Mouse (Mus musculus) forebrain, embryonic 12.5 days (tissue): ENCODE measurements around the gene Apom. TPM values are rescaled to one million over a fixed set of nuclear protein-coding genes. Genes with fewer than 3 reads are reported as not detected.
A peak's percentile ranks its signal among the peaks of the same experiment; 100 is the strongest.

Source experiments
- ATAC-seq: fragments of 200-750 bp; cut with Nextera tagmentation; 2 replicates; pipeline ENCODE4 v1.8.0; 2017; ENCODE audit warnings: moderate TSS enrichment; ENCODE audit not compliant: low FRiP score
- H3K27ac ChIP-seq: fragments of 300-500 bp; sonication (generic); 2 replicates; pipeline ENCODE4 v1.5.1; 2016; ENCODE audit warnings: mild to moderate bottlenecking
- H3K27me3 ChIP-seq: fragments of 300-500 bp; sonication (generic); 2 replicates; pipeline ENCODE4 v1.6.1; 2016; ENCODE audit warnings: mild to moderate bottlenecking
- H3K36me3 ChIP-seq: fragments of 300-500 bp; sonication (generic); replicated peaks from 2 replicates; pipeline ENCODE4 v1.6.1; 2016; ENCODE audit warnings: mild to moderate bottlenecking
- H3K4me1 ChIP-seq: fragments of 300-500 bp; sonication (generic); 2 replicates; pipeline ENCODE4 v1.6.1; 2016
- H3K4me2 ChIP-seq: fragments of 300-500 bp; sonication (generic); 2 replicates; pipeline ENCODE4 v1.6.1; 2016; ENCODE audit warnings: mild to moderate bottlenecking, moderate library complexity
- H3K4me3 ChIP-seq: fragments of 300-500 bp; sonication (generic); replicated peaks from 2 replicates; pipeline ENCODE4 v1.5.1; 2016; ENCODE audit warnings: mild to moderate bottlenecking
- H3K9ac ChIP-seq: fragments of 300-500 bp; sonication (generic); 2 replicates; pipeline ENCODE4 v1.6.1; 2016; ENCODE audit warnings: mild to moderate bottlenecking
- H3K9me3 ChIP-seq: fragments of 300-500 bp; sonication (generic); 2 replicates; pipeline ENCODE4 v1.6.1; 2016
- WGBS: fragments of 180-500 bp; shearing (Covaris S2); methylation state at CpG from one replicate; pipeline ENCODE4 v1.1.7; 2016; 5-methylcytosine and 5-hydroxymethylcytosine counted together
- polyA plus RNA-seq: library from polyadenylated mRNA; unstranded; fragments of >200 nt; fragmentation: Nextera tagmentation; extraction: Ambion mirVana; gene quantifications from 2 replicates; pipeline ENCODE4 v1.2.1, GENCODE M21; 2016

Gene Apom
- polyA plus RNA-seq, 1 experiment from 2014 or later: 0.63 TPM

GRCm38 (mm10) chr17:35156461-35157200 lies 24.8 kb upstream of the Apom start:
- H3K9me3 ChIP-seq: no peaks in the 10 kb centered on the region
- H3K4me1 ChIP-seq: peaks cover 2% of the 10 kb centered on the region; the same call in 1 of the 2 replicates
- H3K27ac ChIP-seq: no peak overlapping the region
- no peak for ATAC-seq
- 93% methylated on average over 33 of the region's 33 CpGs for WGBS
- no peak overlapping the region for H3K9ac ChIP-seq
- H3K4me3 ChIP-seq: no peak overlapping the region
- H3K27me3 ChIP-seq: no peaks in the 10 kb centered on the region
- no peak overlapping the region for H3K4me2 ChIP-seq
- H3K36me3 ChIP-seq: peaks cover 100% of the 10 kb centered on the region

GRCm38 (mm10) chr17:35155451-35155850 lies 23.6 kb upstream of the Apom start:
- Histone ChIP-seq H3K9ac (no peak overlapping the region), H3K9me3 (no peaks in the 10 kb centered on the region), H3K27me3 (no peaks in the 10 kb centered on the region), H3K4me1 (no peaks in the 10 kb centered on the region), H3K4me3 (no peak overlapping the region), H3K4me2 (no peak overlapping the region), H3K36me3 (peaks cover 99% of the 10 kb centered on the region), H3K27ac (no peak overlapping the region)
- WGBS: 94% methylated on average over 12 of the region's 12 CpGs
- no peak for ATAC-seq

- H3K4me1 ChIP-seq: no peaks in the 10 kb centered on the region
- no peak overlapping the region for H3K4me2 ChIP-seq
- no peak for ATAC-seq
- no peak overlapping the region for H3K4me3 ChIP-seq
- H3K9me3 ChIP-seq: no peaks in the 10 kb centered on the region
- no peak overlapping the region for H3K9ac ChIP-seq
- H3K36me3 ChIP-seq: peaks cover 99% of the 10 kb centered on the region
- no peak overlapping the region for H3K27ac ChIP-seq
- 88% methylated on average over 7 of the region's 7 CpGs for WGBS
- H3K27me3 ChIP-seq: no peaks in the 10 kb centered on the region
These were observed 22.8 kb upstream of the Apom start for GRCm38 (mm10) chr17:35154616-35155015.

- H3K27me3 ChIP-seq: no peaks in the 10 kb centered on the region
- no peaks in the 10 kb centered on the region for H3K9me3 ChIP-seq
- no peak overlapping the region for H3K27ac ChIP-seq
- 82% methylated on average over 4 of the region's 4 CpGs for WGBS
- no peak overlapping the region for H3K4me2 ChIP-seq
- H3K36me3 ChIP-seq: peaks cover 99% of the 10 kb centered on the region
- H3K4me1 ChIP-seq: no peaks in the 10 kb centered on the region
- no peak overlapping the region for H3K4me3 ChIP-seq
- ATAC-seq: no peak
- no peak overlapping the region for H3K9ac ChIP-seq
These were observed 22.1 kb upstream of the Apom start for GRCm38 (mm10) chr17:35153931-35154330.

GRCm38 (mm10) chr17:35153077-35153476 lies 21.2 kb upstream of the Apom start:
- Histone ChIP-seq H3K27me3 (no peaks in the 10 kb centered on the region), H3K4me3 (no peak overlapping the region), H3K9ac (no peak overlapping the region), H3K4me2 (no peak overlapping the region), H3K27ac (no peak overlapping the region), H3K9me3 (no peaks in the 10 kb centered on the region), H3K4me1 (no peaks in the 10 kb centered on the region), H3K36me3 (peaks cover 99% of the 10 kb centered on the region)
- 90% methylated on average over 9 of the region's 9 CpGs for WGBS
- ATAC-seq: no peak

GRCm38 (mm10) chr17:35152121-35152520 lies 20.3 kb upstream of the Apom start:
- H3K9me3 ChIP-seq: no peaks in the 10 kb centered on the region
- ATAC-seq: no peak
- H3K9ac ChIP-seq: no peak overlapping the region
- no peaks in the 10 kb centered on the region for H3K4me1 ChIP-seq
- H3K27me3 ChIP-seq: no peaks in the 10 kb centered on the region
- peaks cover 97% of the 10 kb centered on the region for H3K36me3 ChIP-seq
- WGBS: 97% methylated on average over 4 of the region's 4 CpGs
- H3K27ac ChIP-seq: no peak overlapping the region
- no peak overlapping the region for H3K4me2 ChIP-seq
- no peak overlapping the region for H3K4me3 ChIP-seq

- Histone ChIP-seq H3K9ac (no peak overlapping the region), H3K4me3 (no peak overlapping the region), H3K9me3 (peaks cover 4% of the 10 kb centered on the region; the same call in 1 of the 2 replicates), H3K27ac (no peak overlapping the region), H3K27me3 (no peaks in the 10 kb centered on the region), H3K4me2 (no peak overlapping the region), H3K36me3 (peaks cover 97% of the 10 kb centered on the region), H3K4me1 (no peaks in the 10 kb centered on the region)
- WGBS: 71% methylated on average over 5 of the region's 5 CpGs
- ATAC-seq: no peak
These were observed 16.2 kb upstream of the Apom start for GRCm38 (mm10) chr17:35147922-35148639.

- WGBS: 58% methylated on average over 3 of the region's 3 CpGs
- no peak overlapping the region for H3K27ac ChIP-seq
- H3K27me3 ChIP-seq: no peaks in the 10 kb centered on the region
- H3K9ac ChIP-seq: no peak overlapping the region
- H3K36me3 ChIP-seq: peaks cover 97% of the 10 kb centered on the region
- no peak for ATAC-seq
- peaks cover 4% of the 10 kb centered on the region; the same call in 1 of the 2 replicates for H3K9me3 ChIP-seq
- H3K4me1 ChIP-seq: no peaks in the 10 kb centered on the region
- H3K4me3 ChIP-seq: no peak overlapping the region
- no peak overlapping the region for H3K4me2 ChIP-seq
These were observed 15.5 kb upstream of the Apom start for GRCm38 (mm10) chr17:35147348-35147747.

GRCm38 (mm10) chr17:35146139-35146538 lies 14.3 kb upstream of the Apom start:
- no peak overlapping the region for H3K9ac ChIP-seq
- no peak overlapping the region for H3K4me3 ChIP-seq
- 91% methylated on average over 5 of the region's 5 CpGs for WGBS
- no peaks in the 10 kb centered on the region for H3K4me1 ChIP-seq
- H3K27ac ChIP-seq: 0 out of 2 replicates have a peak overlapping the region, but pooled peaks have one; percentile 56
- peaks cover 4% of the 10 kb centered on the region; the same call in 1 of the 2 replicates for H3K9me3 ChIP-seq
- ATAC-seq: no peak
- H3K27me3 ChIP-seq: no peaks in the 10 kb centered on the region
- H3K4me2 ChIP-seq: no peak overlapping the region
- H3K36me3 ChIP-seq: peaks cover 97% of the 10 kb centered on the region

- H3K27ac ChIP-seq: no peak overlapping the region
- H3K36me3 ChIP-seq: peaks cover 89% of the 10 kb centered on the region
- H3K4me3 ChIP-seq: no peak overlapping the region
- peaks cover 15% of the 10 kb centered on the region for H3K4me1 ChIP-seq
- H3K4me2 ChIP-seq: no peak overlapping the region
- H3K27me3 ChIP-seq: no peaks in the 10 kb centered on the region
- ATAC-seq: no peak
- H3K9ac ChIP-seq: no peak overlapping the region
- 92% methylated on average over 6 of the region's 6 CpGs for WGBS
- peaks cover 4% of the 10 kb centered on the region; the same call in 1 of the 2 replicates for H3K9me3 ChIP-seq
These were observed 10.1 kb upstream of the Apom start for GRCm38 (mm10) chr17:35141971-35142370.

- 81% methylated on average over 16 of the region's 16 CpGs for WGBS
- ATAC-seq: no peak
- H3K9me3 ChIP-seq: peaks cover 4% of the 10 kb centered on the region; the same call in 1 of the 2 replicates
- H3K9ac ChIP-seq: 0 out of 2 replicates have a peak overlapping the region, but pooled peaks have one; percentile 36
- H3K36me3 ChIP-seq: peaks cover 75% of the 10 kb centered on the region
- no peaks in the 10 kb centered on the region for H3K27me3 ChIP-seq
- no peak overlapping the region for H3K4me2 ChIP-seq
- peaks cover 24% of the 10 kb centered on the region for H3K4me1 ChIP-seq
- no peak overlapping the region for H3K4me3 ChIP-seq
- no peak overlapping the region for H3K27ac ChIP-seq
These were observed 8.7 kb upstream of the Apom start for GRCm38 (mm10) chr17:35140490-35140996.

- Histone ChIP-seq H3K9me3 (peaks cover 4% of the 10 kb centered on the region; the same call in 1 of the 2 replicates), H3K36me3 (peaks cover 62% of the 10 kb centered on the region), H3K4me1 (peaks cover 26% of the 10 kb centered on the region), H3K27ac (no peak overlapping the region), H3K27me3 (no peaks in the 10 kb centered on the region), H3K4me3 (no peak overlapping the region), H3K9ac (no peak overlapping the region), H3K4me2 (no peak overlapping the region)
- ATAC-seq: no peak
- WGBS: 95% methylated on average over 3 of the region's 3 CpGs
These were observed 7.4 kb upstream of the Apom start for GRCm38 (mm10) chr17:35139269-35139668.
